Mouse (Mus musculus): ENCODE results near the gene Kat8.
"Not testable (repeated sequence)": the region's sequence is repeated elsewhere in the genome, so short reads cannot be mapped to it uniquely, and the experiment has no call there.

Gene Kat8

DNA sequence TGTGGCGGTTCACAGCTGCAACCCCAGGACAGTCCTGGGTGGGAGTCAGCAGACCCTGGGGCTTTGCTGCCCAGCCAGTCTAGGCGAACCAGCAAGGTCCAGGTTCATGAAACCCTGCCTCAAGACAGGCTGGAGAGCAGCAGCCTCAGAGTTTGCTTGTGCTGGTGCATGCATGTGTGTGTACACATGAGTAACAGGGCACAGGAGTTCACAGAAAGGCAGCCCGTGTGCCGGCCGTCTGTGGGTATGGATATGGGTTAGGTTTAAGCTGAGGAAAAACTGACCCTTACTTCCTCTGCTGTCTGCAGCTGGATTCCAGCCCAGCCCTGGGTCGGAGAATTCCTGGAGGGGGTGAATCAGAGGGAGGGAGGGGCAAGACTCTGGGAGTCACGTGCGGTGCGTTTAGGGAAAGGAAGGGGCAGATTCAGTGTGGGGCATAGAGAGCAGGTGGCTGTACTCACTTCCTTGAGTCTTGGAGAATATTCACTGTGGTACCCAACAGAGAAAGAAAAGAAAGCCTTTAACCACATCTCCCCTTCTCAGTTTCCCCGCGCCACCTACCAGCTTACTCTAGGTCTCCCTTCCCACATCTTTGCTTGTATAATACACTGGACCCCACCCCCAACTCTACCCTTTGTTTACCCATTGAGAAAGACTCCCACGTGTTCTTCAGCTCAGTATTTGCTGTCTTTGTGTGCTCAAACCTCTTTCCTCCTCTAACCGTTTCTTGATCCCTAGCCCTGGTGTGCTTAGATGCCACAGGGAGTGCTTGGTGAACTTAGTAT is 19.2 kb downstream of the Kat8 start:
- DNase-seq (ENCODE audit: low read depth) = no peak

DNA sequence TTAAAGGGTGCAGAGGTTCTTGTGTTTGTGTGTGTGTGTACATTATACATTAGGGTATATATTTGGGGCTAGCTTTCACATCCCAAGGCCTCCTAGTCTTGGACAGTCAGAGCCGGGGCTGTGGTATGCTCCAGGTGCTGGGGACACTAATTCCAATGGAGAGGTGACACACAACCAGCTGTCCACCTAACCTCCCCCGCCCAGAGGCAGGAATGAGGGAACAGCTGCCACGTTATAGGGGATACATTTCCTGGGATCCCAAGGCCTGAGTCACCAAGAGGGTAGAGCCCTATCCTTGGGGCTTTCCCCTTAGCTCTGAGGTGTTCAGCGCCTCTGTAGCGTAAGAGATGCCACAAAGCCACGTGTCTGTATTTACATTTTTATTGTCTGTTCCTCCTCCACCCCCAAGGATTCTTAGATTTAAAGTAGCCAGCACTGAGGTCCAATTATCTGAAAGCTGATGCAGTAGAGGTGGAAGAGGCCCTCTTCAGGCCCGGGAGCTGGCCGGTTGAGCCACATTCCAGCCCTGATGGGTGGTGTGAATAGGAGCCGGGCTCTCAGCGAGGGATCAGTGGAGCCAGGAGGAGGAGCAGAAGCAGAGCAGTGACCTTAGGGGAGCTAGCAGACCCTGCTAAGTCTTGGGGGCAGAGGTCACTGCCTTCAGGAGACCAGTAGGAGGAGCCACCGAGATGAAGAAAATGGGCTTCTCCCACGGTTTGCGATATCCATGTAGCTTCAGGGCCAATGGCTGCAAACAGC is 20.1 kb downstream of the Kat8 start:
- no peak for DNase-seq (ENCODE audit: low read depth)

DNA sequence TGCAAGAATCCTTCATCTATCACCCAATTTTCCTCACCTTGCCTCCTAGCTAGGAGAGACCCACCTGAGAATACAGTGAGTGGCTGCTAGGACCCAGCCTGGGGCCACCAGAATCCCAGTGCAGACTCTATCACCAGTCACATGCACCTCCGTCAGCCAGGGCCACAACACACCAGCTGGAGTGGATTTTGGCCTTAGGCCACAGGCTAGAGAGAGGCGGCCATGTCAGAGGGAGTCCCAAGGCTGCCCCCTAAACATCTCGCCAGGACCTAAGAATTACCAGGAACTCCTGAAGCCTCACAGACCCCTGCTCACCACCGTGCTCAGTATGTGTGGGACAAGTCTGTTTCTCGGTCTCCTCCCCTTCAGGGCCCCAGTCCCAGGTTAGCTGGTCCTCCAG is 21.8 kb downstream of the Kat8 start:
- no peak for DNase-seq (ENCODE audit: low read depth)

DNA sequence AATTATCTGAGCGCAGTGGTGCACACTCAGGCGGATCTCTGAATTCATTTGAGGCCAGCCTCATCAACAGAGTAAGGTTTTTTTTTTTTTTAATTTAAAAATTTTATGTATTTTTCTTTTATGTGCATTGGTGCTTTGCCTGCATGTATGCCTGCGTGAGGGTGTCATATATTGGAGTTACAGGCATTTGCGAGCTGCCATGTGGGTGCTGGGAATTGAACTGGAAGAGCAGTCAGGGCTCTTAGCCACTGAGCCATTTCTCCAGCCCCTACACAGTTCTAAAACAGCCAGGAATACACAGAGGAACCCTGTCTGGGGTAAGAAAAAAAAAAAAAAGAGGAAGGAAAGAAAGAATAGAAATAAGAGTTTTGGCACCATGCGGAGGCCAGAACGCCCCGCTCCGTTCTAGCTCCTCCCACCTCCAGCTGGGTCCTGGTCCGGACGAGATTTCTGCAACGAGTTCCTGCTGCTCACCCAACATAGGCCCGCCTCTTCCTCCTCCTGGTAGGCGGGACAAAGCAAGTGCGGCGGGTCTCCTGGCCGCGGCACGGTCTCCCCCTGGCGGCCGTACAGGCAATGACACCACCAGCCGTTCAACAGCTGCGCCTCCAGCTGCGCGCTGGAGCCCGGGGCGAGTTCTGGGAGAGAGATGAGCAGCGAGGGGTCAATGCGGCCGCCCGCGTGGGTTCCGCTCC is 22.9 kb downstream of the Kat8 start:
- DNase-seq (ENCODE audit: low read depth) = peak; percentile 92

DNA sequence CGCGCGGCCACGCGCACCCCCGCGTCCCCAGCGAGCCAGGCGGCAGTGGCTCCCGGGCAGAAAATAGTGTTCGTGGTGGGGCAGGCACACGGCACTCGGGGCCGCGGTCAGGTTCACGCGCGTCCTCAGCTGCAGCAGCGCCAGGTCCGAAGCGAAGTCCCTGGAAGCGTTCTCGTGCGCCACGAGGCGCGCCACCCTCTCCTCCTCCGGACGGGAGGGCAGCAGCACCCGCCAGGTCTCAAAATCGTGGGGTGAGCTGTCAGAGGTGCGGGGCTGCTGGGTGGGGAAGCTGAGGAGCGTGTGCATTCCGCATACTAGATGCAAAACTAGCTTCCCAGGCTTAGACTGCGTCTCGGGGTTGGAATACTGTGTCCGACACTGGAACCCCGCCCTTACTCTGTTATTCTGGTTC is 23.4 kb downstream of the Kat8 start:
- no peak for DNase-seq (ENCODE audit: low read depth)

DNA sequence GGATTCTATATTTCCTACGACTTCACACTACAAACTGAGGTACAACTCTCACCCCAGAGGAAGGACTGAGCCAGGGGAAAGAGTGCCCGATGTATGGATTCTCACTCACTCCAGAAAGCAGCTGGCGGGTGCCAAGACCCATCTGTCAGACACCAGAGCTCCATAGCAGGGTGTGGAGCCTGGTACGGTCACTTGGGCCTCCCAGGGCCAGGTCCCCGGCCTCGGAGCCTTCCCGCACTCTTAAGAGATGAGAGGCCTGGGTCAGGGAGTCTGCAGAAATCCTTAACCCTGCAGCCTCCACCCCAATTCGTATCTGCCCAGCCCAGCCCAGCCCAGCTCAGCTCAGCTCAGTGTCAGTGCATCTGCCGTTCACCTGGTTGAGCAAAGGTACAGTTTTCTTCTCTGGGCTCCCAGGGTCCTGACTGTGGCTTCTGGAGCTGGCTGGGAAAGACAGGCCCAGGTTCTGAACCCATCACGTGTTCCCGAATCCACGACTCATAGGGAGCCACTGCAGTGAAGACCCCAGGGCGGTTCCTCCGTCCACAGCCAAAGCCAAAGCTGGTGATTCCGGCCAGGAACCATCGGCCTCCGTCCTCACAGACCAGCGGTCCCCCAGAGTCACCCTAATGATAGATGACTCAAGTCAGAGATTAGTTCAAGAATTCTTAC is 24.0 kb downstream of the Kat8 start:
- no peak for DNase-seq (ENCODE audit: low read depth)

DNA sequence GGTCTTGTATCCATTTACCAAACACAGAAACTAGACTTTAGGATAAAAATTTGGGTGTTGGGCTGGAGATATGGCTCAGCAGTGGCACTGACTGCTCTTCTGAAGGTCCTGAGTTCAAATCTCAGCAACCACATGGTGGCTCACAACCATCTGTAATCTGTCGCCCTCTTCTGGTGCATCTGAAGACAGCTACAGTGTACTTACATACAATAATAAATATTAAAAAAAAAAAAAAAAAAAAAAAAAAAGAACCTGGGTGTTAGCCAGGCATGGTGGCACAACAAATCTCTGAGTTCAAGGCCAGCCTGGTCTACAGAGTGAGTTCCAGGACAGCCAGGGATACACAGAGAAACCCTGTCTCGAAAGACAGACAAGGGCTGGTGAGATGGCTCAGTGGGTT is 29.8 kb downstream of the Kat8 start:
- not testable (repeated sequence) for DNase-seq (ENCODE audit: low read depth)

DNA sequence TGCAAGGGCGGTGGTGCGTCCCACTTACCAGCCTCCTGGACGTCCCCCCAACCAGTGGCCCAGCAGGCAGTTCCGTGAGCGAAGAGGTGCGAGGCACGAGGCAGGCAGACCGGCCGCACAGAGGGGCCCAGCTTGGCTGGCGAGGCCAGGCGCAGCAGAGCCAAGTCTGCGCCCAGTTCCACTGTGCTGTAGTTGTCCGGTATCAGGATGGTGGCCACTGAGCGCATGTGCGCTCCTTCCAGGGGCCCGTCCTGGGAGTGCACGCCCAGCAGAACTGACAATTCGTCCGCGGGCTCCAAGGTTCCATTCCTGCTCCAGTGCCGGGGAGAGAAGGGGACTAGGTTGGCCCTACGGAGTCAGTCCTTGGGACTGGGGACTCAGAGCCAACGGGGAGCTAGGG is 32.3 kb downstream of the Kat8 start:
- DNase-seq (ENCODE audit: low read depth) = no peak

DNA sequence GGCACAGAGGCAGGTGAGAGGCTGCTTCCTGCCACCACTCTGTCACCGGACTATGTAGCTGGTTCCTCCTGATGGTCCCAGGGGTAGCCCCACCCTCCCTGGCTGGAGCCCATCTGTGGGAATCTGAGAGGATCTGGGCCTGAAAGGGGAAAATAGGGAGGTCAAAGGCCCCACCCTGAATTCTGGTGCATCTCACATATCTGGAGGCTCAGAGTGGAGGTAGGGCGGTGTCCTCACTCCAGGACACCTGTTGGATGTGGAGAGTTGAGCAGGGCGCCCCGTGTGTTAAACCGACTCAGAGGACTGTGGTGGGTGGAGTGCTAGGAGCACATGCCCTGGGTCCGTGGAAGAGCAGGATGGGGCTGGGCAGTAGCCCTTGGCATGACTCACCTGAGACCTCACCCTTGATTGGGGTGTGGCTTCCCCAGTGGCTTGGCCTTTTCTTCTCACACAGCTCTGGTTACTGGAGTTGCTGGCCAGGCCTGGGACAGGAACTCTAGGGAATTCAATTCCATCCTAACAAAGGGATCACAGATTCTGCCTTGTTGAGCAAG is 34.2 kb downstream of the Kat8 start, which contains the start of gene Prss36:
Gene Prss36 (minus strand): TSS at position 256 of the 554 bp plus-strand sequence.
- DNase-seq (ENCODE audit: low read depth) = no peak

DNA sequence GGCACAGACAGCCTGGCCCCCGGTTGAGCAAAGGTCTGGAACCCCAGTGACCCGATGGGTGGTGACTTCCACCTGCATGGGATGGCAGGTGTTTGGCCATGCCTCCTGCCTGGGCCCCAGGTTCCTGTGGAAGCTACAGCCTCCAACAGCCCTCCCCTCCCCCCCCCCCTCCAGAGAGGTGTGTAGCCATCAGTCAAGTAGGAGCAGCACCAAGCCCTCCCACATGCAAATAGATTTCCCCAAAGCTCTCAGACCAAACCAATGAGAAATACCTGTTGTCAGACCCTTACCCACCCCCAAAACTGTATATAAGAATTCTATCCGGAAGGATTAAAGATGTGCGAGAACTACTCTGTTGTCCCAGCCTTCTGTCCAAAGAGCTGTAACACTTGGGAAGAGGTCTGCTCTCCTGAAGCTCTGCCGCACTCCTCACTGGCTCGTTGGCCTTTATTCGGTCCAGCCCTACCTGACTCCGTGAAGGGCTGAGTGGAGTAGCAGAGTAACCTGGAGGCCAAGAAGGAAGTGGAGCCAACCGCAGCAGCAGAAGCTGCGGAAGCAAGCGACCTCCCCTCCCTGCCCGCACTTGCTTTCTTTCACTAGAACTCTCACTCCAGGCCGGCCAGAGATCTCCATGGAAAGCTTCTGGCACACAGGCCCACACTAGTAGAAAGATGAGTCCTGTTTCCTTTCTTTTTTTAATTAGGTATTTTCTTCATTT is 40.7 kb downstream of the Kat8 start:
- DNase-seq (ENCODE audit: low read depth) = no peak

DNA sequence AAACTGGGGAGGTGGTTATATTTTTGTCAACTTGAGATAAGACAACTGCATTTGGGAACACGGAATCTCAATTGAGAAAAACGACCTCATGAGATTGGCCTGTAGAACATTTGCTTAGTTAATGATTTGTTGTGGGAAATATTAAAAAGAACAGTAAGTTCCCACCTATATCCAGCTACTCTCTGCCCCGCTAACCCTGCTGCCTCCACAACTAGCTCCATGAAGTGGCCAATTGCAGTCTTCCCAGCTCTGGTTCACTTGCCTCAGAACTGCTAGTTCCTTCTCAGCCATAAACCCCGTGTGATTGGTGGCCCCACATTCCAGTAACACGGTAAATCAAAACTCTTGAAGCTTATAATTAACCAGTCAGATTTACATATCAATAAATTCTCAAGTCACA is 47.0 kb downstream of the Kat8 start:
- DNase-seq (ENCODE audit: low read depth) = no peak

DNA sequence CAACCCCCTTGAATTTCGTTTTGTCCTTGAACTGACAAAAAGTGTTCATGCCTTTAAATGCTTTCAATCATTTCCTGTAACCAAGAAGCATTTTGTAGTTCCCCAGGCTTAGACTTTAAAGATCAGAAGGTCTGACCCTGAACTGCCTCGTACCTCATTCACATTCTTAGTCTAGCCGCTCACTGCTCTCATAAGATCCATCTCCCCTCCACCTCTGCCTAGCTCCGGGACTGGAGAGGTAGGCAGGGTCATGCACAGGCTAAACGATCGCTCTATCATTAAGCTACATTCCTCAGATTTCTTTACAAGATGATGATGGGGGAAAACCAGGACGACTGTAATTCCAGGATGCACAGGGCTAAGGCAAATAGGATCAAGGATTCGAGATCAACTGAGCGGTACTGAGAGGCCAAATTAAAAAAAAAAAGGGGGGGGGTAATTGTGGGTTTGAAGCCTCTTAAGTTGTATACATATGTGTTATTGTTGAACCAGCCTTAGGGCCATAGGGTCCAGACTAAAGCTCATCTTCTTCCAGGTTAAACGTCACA is 54.1 kb downstream of the Kat8 start:
- DNase-seq (ENCODE audit: low read depth) = no peak

DNA sequence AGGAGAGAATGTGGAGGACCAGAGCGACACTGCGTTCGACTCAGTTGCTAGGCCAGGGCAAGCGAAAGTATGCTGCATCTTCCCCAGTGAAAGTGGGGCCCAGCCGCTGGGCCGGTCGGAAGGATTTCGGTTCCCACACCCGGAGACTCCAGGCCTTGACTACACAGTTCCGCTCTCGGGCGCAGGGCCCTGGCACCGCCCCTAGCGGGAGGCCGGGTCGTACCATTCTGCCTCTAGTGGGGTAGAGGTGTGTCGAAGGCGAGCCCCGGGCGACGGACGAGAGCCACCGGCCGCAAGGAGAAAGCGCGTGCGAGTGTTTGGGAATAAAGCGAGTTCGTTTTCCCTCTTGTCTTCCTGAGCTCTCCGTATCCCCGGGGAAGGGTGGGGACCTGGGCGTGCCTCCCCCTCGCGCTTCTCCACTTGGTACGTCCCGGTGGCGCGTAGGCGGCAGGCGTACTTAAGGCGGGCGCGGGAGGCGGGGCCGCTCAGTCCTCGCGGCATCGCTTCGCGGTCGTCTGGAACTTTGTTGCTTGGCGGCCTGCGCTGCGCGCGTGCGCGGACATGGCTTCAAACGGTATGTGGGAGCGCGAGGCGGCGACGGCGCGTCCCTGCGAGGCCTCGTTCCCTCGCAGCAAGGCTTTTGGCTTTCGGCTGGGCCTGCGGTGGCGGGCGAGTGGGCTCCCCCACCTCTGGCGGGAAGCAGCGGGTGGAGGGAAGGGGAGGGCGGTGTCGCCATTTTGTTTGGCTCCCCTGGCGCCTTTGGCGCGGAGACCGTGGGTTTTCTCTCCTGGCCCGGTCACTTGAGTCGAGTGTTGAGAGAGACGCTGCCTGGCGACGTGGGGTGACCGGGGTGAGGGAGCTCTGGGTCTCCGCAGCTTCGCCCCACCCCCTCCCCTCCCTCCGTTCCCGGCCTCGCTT is 54.9 kb downstream of the Kat8 start, which contains the start of gene Fus:
Gene Fus (plus strand): TSS at position 454 of the 918 bp plus-strand sequence.
- DNase-seq (ENCODE audit: low read depth) = peak; percentile 87

DNA sequence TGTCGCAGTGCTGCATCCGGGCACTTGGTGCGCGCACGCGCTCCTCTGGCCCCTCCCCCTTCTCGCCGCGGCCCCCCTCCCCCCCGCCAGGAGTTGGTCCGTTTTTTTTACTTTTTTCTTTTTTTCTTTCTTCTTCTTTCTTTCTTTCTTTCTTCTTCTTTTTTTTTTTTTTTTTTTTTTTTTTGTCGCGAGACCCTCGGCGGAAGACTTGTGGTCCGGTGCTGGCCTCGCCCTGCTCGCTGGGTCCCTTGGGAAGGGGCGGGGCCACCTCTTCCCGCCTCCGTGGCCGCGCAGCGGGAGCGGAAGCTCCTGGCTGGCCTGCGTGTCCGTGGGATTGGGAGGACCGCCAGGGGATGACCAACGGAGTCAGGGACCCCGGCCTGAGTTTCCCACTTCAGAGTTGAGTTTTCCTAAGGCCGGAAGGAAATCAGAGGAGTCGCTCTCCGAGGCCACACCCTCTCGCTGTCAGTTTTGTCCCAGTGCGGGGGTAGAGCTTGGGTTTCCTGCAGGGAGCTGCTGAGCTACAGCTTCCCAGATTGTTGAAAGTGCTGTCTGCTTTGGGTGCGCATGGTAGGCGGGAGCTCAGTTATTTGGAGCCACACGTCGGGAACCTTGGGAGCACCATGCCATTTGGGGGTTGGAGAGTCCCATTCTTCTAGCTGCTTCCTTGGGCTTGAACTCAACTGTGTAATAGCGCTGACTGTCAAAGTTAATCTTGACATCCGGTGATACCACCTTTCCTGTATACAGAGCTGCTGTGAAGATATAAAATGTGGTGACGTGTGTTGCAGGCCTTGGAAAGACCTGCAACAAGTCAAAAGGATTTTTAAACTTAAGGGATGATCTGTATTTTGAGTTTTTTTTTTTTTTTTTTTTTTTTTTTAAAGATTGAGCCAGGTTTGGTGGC is 55.9 kb downstream of the Kat8 start:
- DNase-seq (ENCODE audit: low read depth) = peak; percentile 39

DNA sequence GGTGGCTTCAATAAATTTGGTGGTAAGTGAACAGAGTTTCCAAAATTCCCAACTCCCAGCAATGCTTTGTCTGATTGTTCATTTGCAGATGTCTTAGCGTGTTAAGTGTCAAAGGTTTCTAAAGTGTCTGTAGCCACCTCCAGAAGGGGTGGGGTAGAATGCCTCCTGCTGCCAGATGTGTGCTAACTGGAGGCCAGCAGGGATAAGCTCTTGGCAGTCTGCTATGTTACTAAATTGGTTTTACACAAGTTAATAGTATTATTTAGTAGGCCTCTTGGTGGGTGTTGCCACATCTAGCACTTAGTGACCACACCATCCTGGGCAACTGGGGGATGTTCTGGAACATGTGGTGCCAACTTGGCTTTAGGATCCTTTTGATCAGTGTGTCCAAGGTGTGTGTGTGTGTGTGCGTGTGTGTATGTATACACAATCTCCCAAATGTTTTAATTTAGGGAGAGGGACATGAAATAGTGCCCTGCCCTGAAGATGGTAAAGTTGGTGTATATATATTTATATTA is 62.2 kb downstream of the Kat8 start:
- no peak for DNase-seq (ENCODE audit: low read depth)

Measured in c-Kit-positive CD71-negative TER-119-negative erythroid progenitor cells, embryonic 14.5 days (primary cell).